Mouse (Mus musculus) liver, embryonic 14.5 days (tissue): ENCODE measurements around the gene Gatd1. TPM values are rescaled to one million over a fixed set of nuclear protein-coding genes. Genes with fewer than 3 reads are reported as not detected.
"Not testable (repeated sequence)": the region's sequence is repeated elsewhere in the genome, so short reads cannot be mapped to it uniquely, and the experiment has no call there.

Experiments used
- ATAC-seq: fragments of 200-750 bp; cut with Nextera tagmentation; 2 replicates; pipeline ENCODE4 v1.8.0; 2017; ENCODE audit warnings: moderate number of reproducible peaks, mild to moderate bottlenecking, moderate library complexity; ENCODE audit not compliant: insufficient read depth
- DNase-seq, 3 experiments: peaks; one replicate each; pipeline ENCODE4 v3.0.0-alpha.2; 2012 to 2013; ENCODE audit warnings: low read depth in 3 of 3, low spot score in 3 of 3
- H3K27ac ChIP-seq: fragments of 300-500 bp; sonication (generic); 2 replicates; pipeline ENCODE4 v1.5.1; 2014; ENCODE audit warnings: moderate library complexity, mild to moderate bottlenecking, control low read depth, inconsistent platforms
- H3K27me3 ChIP-seq: fragments of 300-500 bp; sonication (generic); 2 replicates; pipeline ENCODE4 v1.6.1; 2014; ENCODE audit warnings: mild to moderate bottlenecking, low read length, moderate library complexity; ENCODE audit not compliant: control insufficient read depth, insufficient read depth
- H3K36me3 ChIP-seq: fragments of 300-500 bp; sonication (generic); replicated peaks from 2 replicates; pipeline ENCODE4 v1.6.1; 2014; ENCODE audit warnings: low read depth; ENCODE audit not compliant: control insufficient read depth, insufficient read depth
- H3K4me1 ChIP-seq, 2 experiments: fragments of 200-500 bp in 1 of 2; fragments of 300-500 bp in 1 of 2; sonication (generic) in 1 of 2; replicated peaks; 2 replicates each; pipeline ENCODE4 v1.6.1; 2012 to 2014; ENCODE audit warnings: antibody characterized with exemption in 1 of 2, inconsistent platforms in 1 of 2, low read length in 1 of 2; ENCODE audit not compliant: control insufficient read depth in 2 of 2, insufficient read depth in 2 of 2
- H3K4me2 ChIP-seq: fragments of 300-500 bp; sonication (generic); 2 replicates; pipeline ENCODE4 v1.6.1; 2014; ENCODE audit warnings: low read depth, mild to moderate bottlenecking, control low read depth, moderate library complexity
- H3K4me3 ChIP-seq, 2 experiments: fragments of 200-500 bp in 1 of 2; fragments of 300-500 bp in 1 of 2; sonication (generic) in 1 of 2; 2 replicates each; pipeline ENCODE4 v1.5.1; 2012 to 2014; ENCODE audit warnings: low read depth in 2 of 2, low read length in 2 of 2, mild to moderate bottlenecking in 2 of 2, control low read depth in 1 of 2, inconsistent platforms in 1 of 2, moderate library complexity in 1 of 2; ENCODE audit not compliant: insufficient read depth in 1 of 2
- H3K9ac ChIP-seq: fragments of 300-500 bp; sonication (generic); replicated peaks from 2 replicates; pipeline ENCODE4 v1.6.1; 2014; ENCODE audit warnings: mild to moderate bottlenecking, control low read depth, moderate library complexity
- H3K9me3 ChIP-seq: fragments of 300-500 bp; sonication (generic); 2 replicates; pipeline ENCODE4 v1.6.1; 2016; ENCODE audit warnings: low read length, mixed read lengths; ENCODE audit not compliant: control insufficient read depth
- CTCF ChIP-seq: IDR thresholded peaks from 2 replicates; pipeline ENCODE4 v1.5.1; 2016; ENCODE audit warnings: antibody characterized with exemption, low read depth, control low read depth
- EP300 ChIP-seq: IDR thresholded peaks from 2 replicates; pipeline ENCODE4 v1.6.1; 2016; ENCODE audit warnings: antibody characterized with exemption, low read depth
- WGBS: fragments of 180-500 bp; shearing (Covaris S2); extraction: QIAGEN DNeasy Blood & Tissue Kit; methylation state at CpG from one replicate; pipeline ENCODE4 v1.1.7; 2014; ENCODE audit not compliant: insufficient replicate concordance; 5-methylcytosine and 5-hydroxymethylcytosine counted together
- polyA plus RNA-seq, 2 experiments: library from polyadenylated mRNA; depleted of rRNA in 1 of 2; stranded (reverse) in 1 of 2; unstranded in 1 of 2; fragments of >200 nt; fragmentation: Nextera tagmentation in 1 of 2; extraction: Ambion mirVana in 1 of 2; gene quantifications; 2 replicates each; pipeline versions ENCODE4 v1.2.1 to v1.2.3; 2012 to 2014

The Gatd1 gene
- polyA plus RNA-seq, 2 experiments, result 8.7 to 13.8 TPM

DNA sequence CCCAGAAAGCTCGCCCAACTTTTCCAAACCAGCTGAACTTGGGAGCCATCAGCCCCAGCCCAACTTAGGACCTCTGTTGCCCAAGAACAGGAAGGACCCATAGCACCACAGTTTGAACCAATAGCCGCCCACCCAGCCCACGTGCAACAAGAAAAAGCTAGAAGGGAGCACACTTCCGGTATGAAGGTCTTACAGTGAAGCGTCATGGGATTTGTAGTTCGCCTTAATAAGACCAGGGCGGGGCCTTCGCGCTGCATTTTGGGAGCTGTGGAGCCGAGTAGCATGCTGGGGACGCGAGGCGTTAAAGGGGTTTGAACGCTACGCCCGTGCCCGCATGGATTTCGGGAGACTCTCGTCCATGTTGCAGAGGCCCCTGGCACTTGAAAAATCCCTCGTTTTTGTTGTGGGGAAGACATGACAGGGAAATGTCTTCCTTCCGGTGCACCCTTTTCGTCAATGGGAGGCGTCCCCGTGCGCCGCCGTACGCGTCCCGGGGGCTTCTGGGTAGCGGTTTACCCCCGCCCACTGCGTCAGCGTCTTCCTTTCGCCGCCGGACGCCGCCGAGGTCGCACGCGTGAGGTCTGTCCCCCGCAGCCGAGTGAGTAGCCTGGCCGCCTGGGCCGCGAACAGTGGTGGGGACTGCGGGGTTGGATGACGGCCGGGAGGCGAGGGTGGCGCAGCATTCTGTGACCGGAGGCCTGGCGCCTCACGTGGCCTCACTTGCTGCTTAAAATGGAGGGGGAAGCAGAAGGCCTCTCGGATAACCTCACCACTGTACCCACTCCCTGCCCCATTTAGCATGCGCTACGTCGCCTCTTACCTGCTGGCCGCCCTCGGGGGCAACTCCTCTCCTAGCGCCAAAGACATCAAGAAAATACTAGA lies 33.4 kb upstream of the Gatd1 start, which contains the start of gene Rplp2:
Rplp2 (plus strand) TSS at position 261 of the 882 bp plus-strand sequence.
- Histone ChIP-seq H3K36me3 (peaks cover 40% of the 10 kb centered on the region), H3K4me2 (peak within 1 kb of the TSS; percentile 73), H3K27me3 (no peaks in the 10 kb centered on the region), H3K4me3 (peak within 1 kb of the TSS; percentile 76 to 81), H3K9me3 (no peaks in the 10 kb centered on the region), H3K9ac (peak within 1 kb of the TSS; percentile 86), H3K4me1 (peaks cover 22 to 33% of the 10 kb centered on the region in 2 experiments), H3K27ac (peak within 1 kb of the TSS; percentile 84)
- ATAC-seq, result peak; percentile 87
- peak; percentile 85 to 88 (median 88) for DNase-seq
- WGBS, result under 1% methylated on average over 63 of the region's 63 CpGs
- TF ChIP-seq CTCF, result no peak; the same call in 1 of the 2 replicates
- TF ChIP-seq EP300, result no peak

DNA sequence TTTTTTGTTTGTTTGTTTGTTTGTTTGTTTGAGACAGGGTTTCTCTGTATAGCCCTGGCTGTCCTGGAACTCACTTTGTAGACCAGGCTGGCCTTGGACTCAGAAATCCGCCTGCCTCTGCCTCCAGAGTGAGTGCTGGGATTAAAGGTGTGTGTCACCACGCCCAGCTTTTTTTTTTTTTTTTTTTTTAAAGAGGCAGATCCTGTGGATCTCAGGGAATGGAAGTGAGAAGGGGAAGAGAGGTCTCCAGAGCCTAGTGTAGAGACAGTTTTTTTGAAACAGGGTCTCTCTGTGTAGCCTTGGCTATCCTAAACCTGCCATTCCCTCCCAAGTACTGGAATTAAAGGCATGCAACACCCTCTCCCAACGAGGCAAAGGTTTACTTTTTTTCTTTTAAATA lies 32.4 kb upstream of the Gatd1 start:
- peak overlapping the region; percentile 73 for H3K4me2 ChIP-seq
- H3K9ac ChIP-seq, result peak overlapping the region; percentile 86; the same call in 1 of the 2 replicates
- not testable (repeated sequence) for ATAC-seq, H3K9me3 ChIP-seq, H3K27ac ChIP-seq, DNase-seq, H3K27me3 ChIP-seq
- 53% methylated on average over 3 of the region's 3 CpGs for WGBS
- peak overlapping the region in 1 of 2 experiments; percentile 76; a peak in 2 of 4 replicates for H3K4me3 ChIP-seq
- peaks cover 37% of the 10 kb centered on the region for H3K36me3 ChIP-seq
- H3K4me1 ChIP-seq, result peaks cover 22 to 28% of the 10 kb centered on the region in 2 experiments

DNA sequence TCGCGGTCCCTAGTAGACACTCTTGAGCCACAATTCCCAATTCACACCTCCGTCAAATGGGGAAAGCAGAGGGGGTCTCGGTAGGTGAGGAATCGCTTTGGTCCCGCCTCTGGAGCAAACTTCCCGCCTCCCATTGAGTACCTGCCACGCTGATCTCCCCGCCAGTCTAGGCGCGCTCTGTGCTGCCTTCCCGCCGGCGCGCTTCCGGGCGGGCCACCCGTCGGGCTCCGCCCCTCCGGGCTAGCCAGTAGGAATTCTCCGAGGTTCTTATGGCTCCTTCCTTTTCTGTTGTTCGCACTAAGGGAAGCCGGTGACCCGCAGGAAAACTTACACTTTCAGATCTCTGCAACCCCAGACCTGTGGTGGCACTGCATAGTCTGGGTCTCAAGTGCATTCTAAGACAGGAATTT lies 29.9 kb upstream of the Gatd1 start, which contains the start of gene Pidd1:
Pidd1 (minus strand) TSS at position 198 of the 410 bp plus-strand sequence.
- H3K27ac ChIP-seq, result peak within 1 kb of the TSS; percentile 80
- under 1% methylated on average over 25 of the region's 25 CpGs for WGBS
- peak; percentile 68 to 72 (median 70) for DNase-seq
- peaks cover 36% of the 10 kb centered on the region for H3K36me3 ChIP-seq
- TF ChIP-seq CTCF (no peak), EP300 (no peak)
- H3K27me3 ChIP-seq, result no peaks in the 10 kb centered on the region
- H3K4me3 ChIP-seq, result peak within 1 kb of the TSS; percentile 67 to 76
- H3K9me3 ChIP-seq, result no peaks in the 10 kb centered on the region
- peak within 1 kb of the TSS; percentile 90 for H3K4me2 ChIP-seq
- H3K4me1 ChIP-seq, result peaks cover 19 to 22% of the 10 kb centered on the region in 2 experiments
- peak; percentile 65 for ATAC-seq
- peak within 1 kb of the TSS; percentile 72 for H3K9ac ChIP-seq

DNA sequence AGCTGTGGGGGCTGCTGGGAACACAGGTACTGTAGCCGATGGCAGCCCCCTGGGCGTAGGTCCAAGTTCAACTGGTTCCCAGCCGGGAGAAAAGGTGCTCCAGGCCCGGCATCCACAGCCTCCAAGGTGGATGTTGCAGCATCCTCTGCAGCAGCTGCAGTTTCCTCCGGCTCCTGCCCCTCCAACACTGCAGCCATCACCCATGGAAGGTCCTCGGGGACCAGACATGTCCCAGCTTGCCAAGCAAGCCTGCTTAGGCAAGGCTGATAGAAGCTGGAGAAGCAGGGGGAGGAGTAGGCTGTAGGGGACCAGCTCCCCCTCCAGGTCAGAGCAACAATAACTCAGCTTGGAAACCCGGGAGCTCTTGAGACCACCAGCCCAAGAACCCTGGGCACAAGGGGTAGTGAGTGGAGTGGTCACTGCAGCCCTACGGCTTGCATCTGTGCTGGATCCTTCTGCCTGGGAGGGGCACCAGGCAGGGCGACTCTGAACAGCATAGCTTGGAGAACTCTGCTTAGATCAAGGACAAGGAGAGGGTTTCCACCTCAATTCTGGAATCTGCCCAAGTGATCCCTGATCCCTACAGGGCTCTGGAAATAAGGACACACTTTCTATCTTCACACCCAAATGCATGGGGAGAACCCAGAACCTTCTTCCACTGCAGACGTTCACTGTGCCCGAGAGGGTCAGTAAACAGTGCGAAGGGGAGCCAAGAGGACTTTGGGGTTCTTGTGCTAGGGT lies 29.3 kb upstream of the Gatd1 start:
- Histone ChIP-seq H3K4me1 (peaks cover 14 to 16% of the 10 kb centered on the region in 2 experiments), H3K9ac (peak overlapping the region; percentile 72), H3K4me2 (peak overlapping the region; percentile 90), H3K9me3 (no peaks in the 10 kb centered on the region), H3K4me3 (peak overlapping the region; percentile 67 to 76), H3K27ac (peak overlapping the region; percentile 80), H3K27me3 (no peaks in the 10 kb centered on the region), H3K36me3 (peaks cover 36% of the 10 kb centered on the region)
- 23% methylated on average over 12 of the region's 12 CpGs for WGBS
- ATAC-seq, result peak; percentile 31; the same call in 1 of the 2 replicates
- peak in 1 of 3 experiments; percentile 56 for DNase-seq
- TF ChIP-seq CTCF, result peak; percentile 77
- TF ChIP-seq EP300, result no peak
